Mouse (Mus musculus) retina, postnatal 7 days (tissue): ENCODE results near the gene Gm17622.

Experiments
- DNase-seq: peaks from one replicate; pipeline ENCODE4 v3.0.0-alpha.2; 2012; ENCODE audit warnings: low read depth, low spot score

Gene Gm17622

DNA sequence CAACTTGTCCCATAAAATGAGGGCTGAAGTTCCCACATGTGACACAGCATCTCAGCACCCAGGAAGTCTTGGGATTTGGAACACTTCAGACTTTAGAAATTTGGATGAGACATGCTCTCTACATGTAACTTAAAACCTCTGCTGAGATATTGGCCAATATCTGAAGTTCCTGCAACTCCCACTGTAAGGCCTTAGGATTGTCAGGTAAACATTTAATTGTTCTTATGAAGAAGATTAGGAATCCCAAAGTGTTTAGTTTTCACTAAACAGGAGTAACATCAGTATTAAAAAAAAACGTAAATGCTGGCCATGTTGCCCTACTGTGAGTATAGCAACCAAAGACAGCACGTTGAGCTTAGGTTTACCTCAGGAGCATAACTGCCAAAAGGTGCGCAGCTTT lies at the start of gene Gm17622:
Gm17622 (plus strand) TSS at position 301 of the 400 bp plus-strand sequence.
- DNase-seq: no peak

DNA sequence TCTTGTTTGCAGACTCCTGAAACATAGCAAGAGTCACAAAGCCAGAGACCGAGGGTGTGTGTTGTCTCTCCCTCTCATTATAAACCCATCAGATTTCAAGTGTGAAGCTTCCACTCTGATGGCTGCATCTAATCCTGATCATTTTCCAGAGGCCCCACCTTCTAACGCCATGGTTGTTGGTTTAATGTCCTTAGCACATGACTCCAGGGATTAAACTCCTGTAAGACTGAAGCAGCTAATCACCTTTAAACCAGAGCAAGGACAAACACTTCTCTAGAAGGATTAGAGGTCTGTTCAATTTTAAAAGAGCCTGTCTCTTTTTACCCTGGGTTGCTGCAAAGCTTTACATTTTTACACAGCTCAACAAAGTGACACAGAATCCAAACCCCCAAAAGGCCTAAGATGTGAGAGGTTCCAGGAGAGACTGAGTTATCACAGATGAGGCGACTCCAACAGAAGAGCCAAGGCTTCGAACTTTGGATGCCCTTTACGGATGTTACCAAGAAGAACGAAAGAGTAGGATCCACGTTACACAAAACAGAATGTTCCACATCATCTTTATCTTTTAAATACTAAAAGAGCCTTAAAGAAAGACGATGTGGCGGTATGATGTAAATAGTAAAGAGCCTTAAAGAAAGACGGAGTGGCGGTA lies 40.2 kb upstream of the Gm17622 start:
- DNase-seq: peak; percentile 37

DNA sequence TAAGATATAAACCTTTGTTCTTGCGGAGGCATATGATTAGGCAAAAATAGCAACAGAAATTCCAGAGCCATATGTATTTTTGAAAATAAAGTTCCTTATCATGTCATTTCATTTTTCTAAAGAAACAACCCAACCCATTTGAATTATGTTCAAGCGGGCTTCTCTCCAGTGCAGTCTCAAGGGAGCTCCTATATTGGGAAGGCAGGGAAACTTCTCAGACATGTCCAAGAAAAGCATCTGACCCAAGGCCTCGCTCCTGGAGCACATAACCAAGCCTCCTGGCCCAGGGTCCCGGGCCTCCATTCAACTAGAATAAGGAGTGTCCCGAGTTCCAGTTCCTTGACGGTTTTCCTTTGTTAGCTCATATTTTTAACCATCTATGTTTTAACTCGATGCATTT lies 39.7 kb upstream of the Gm17622 start:
- no peak for DNase-seq

DNA sequence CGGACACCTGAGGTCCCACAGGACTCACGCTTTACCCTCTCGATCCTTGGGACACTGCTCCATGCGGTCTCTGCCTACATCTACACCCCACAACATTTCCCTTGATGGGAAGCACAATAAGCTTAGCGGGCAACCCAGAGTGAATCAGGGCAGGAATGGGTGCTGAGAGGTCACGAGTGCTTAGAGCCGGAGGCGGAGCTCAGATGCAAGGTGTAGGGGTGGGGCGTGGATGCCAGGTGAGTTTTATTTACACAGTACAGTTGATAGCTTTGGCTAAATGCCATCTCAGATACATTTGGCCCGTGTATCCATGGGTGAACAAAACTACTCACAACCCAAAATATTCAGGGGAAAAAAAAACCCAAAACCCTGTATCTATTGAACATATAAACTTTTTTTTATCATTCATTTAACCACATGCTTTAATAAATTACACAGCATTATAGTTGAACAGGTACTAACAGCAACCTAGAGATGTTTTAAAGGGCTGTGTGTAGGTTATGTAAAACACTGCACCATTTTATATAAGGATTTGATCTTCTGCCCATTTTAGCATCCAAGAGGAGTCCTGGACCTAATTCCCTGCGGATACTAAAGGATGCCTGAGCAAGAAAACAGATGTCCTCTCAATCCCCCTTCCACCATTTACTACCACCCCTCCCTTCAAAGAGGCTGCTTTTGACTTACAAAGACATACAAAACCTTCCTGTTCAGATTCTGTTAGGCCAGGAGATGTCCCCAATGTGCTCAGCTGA lies 39.0 kb upstream of the Gm17622 start:
- DNase-seq: no peak

DNA sequence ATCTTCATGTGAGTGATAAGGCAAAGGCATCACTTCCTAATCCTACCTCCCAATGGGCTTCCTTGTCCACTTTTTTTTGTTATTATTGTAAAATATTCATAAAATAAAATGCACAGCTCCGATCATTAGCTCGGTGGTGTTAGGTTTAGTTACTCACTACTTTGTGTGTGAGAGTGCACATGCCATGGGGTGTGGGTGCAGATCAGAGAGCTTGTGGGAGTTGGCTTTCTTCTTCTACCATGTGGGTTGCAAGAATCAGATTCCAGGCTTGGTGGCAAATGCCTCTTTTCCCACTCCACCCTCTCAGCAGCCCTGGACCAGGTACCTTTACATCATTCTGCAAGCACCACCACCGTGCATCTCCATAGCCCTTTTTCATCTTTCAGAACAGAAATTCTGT lies 37.9 kb upstream of the Gm17622 start:
- DNase-seq: no peak

DNA sequence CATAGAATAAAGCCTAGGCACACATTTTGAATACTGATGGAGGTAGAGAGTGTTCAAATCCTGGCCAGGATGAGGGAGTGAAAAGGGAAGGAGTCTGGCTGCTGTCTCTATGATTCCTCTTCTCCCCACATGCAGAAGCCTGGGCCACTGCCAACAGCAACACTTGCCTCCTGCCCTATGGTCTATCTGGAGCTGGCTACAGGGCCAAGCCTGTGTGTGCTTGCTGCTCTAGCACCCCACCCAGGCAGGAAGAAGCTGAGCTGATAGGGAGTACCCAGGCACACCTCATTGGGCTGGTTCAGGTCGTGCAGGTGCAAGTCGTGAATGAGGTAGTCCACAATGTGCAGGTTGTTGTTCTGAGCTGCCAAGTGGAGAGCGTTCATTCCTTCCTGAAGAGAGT lies 36.2 kb upstream of the Gm17622 start:
- DNase-seq: no peak

DNA sequence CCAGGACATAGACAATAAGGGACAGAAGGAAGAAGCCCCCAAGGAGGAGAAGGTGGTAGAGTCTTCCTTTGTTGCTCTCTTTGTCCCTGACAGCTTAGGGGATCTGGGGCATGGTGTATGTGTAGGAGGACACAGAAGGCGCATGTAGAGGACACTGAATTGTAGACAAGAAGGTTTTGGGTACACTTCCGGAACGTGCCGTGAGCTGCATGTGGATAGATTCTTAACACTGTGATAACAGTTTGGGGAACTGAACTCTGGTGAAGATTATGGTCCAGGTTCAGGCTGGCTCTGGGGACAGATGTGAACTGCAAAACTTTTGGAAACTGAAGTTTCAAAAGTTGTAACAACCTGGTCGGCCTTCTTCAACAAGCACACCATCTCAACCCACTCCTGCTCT lies 33.0 kb upstream of the Gm17622 start:
- DNase-seq: no peak

DNA sequence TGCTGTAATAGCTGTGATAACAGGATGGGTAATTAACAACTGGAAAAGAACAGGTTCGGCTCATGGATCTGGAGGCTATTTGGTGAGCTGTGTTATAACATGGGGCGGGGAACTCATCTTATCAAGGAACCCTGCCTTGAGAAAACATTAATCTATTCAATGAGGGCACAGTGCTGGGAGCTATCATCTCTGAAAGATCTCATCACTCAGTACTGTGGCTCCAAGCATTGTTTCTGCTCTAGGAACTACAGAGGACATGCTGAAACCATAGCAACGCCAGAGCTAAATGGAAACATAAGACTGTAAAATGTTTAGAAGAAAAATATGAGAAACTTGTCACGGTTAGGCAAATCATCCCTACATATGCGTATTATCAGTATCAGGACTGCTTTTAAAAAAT lies 32.5 kb upstream of the Gm17622 start:
- DNase-seq: no peak

DNA sequence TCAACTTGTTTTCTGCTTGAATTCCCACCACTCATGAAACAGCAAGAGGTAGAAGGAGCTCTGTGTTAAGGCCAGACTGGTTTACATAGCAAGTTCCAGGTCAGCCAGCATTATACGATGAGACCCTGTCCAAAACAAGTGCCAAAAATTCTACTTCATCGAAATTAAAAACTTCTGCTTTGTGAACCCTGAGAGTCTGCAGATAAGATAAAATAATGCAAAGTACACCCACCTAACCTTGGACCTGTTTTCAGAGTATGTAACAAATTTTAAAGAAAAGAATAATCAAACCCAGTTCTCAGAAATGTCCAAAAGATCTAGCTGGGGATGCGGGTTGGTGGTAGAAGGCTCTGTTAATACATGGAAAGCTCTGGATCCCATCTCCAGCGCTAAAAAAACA lies 31.9 kb upstream of the Gm17622 start:
- DNase-seq: no peak

DNA sequence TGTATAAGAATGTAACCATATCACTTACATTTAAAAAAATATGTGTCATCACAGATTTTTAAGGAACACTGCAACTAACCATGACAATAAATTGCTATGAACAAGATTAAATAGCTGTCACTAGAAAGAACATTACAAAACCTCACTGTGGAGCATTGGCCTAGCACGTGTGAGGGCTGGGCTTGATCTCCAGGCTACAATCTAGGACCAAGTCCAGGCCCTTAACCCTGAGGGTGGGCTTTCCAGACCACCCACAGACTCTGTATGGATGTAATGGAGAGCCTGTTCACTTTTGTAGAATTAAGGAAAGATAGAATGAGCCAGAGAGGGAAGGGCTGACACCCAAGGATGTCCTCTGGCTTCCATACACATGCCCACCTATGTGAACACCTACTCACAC lies 27.9 kb upstream of the Gm17622 start:
- no peak for DNase-seq

DNA sequence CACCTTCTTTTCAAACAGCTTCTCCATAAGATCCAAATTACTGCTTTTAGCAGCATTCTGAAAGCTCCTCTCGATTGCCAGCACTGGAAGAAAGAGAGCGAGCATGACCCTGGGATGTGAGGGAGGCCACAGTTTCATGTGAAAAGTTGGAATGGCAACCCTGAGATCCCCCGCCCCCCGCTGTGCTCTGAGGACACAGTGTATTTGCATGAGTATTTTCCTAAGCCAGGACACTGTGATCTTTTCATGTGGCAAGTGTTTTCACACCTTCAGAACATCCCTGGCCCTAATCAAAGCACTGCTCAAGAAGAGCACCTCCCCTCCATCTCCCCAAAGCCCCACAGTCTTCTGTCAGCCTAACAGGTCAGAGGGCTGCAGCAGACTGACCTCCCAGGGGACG lies 25.2 kb upstream of the Gm17622 start:
- no peak for DNase-seq

DNA sequence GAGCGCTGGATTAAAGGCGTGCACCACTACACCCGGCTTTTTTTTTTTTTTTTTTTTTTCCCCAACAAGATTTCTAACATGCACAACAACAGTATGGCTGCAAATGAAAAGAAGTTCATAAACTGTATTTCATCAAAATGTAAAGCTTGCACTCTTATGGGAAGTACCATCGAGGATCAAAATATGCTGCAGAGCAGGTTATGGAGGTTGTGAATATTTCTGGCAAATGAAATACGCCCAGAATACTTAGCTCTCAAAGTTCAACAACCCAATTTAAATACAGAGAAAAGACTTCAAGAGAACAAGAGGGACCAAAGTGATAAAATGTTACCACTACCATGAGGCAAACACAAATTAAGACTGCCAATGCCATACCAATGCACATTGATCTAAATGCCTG lies 21.9 kb upstream of the Gm17622 start:
- no peak for DNase-seq

DNA sequence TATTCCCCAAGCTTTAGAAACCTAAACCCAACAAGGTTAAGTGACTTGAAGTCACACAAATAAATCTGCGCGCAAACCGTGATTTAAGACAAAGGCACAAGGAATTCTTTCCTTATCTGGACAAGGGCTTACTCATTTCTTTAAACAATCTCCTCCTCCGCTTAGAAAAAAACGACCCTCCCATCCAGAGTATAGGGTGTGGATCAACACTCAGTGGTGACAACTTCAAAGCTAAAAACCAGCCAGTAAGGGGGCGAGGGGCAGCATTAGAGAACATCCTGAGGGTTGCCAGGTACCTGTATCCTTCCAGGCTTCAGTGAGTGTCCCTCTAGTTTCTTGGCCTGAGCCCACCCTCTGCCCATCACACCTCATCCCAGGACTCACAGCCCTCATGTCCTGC lies 20.0 kb upstream of the Gm17622 start:
- DNase-seq: no peak

DNA sequence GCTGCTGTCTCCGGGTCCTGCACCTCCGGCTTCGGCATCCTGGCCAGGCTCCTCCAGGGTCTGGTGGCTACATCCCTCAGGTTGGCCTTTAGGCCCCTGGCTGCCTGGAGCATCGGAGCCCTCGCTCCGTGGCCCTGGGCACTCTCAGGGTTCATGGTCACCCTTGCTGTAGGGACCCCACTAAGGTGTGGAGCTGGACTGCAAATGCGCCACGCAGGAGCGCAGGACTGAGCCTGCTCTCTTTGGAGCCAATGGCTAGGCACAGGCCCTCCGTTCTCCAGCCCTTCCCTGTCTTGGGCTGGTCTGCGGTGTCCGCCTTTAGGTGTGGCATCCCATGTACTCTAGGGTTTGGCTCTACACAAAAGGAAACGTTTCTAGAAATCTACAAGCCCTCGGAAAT lies 19.6 kb upstream of the Gm17622 start, which contains the start of gene Ankdd1b:
Ankdd1b (minus strand) TSS at position 242 of the 400 bp plus-strand sequence.
- no peak for DNase-seq

DNA sequence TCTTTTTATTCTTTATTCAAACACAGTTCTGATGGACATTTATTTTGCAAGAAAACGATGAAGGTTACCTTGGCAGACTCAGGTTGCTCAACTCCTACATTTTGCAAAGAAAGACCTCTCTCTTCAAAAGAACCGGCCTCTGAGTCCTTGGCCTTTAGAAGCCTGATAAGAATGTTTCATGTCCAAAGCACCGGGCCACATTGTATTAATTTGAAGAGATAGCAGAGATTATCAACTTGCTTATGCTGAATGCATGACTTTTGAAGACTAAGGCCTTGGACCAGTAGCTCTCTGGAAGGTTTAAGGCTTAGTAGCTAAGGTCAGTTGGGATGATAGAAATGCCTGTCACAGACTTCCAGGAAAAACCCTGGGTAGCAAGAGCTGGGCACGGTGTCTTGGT lies 13.3 kb upstream of the Gm17622 start:
- no peak for DNase-seq

DNA sequence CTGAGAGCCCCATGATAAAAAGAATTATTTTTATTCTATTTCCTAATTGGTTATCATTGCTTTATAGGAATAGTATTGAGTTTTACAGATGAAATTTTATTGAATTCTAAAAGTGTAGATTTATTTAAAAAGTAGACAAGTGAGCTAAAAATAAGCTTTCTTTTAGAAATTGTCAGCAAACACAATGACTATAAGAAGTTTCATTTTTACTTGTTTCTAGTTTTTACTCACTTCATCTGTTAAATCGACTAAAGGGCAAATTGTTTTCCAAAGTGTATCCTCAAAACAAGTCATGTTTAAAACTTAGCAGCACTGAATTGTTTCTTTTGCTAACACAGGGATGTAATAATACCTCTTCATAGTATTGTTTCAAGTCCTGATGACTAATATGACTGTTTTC lies 11.5 kb upstream of the Gm17622 start:
- DNase-seq: no peak

DNA sequence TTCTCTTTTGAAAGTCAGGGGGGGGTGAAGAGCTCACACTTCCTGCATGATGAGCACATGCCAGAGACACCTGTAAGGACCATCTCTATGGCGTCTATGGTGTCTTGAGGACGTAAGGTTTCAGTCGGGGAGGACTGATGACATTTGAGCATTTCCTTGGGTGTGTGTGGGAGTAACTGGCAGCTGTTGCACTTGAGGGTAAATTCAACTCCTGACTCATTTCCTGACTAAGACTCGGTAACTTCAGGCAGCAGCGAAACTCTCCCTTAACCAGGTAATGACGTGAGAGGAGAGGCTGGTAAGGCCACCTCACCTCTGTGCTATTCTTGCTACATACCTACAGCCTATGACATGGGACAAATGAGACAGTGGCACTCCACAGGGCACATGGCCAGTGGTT lies 3.3 kb upstream of the Gm17622 start:
- no peak for DNase-seq

DNA sequence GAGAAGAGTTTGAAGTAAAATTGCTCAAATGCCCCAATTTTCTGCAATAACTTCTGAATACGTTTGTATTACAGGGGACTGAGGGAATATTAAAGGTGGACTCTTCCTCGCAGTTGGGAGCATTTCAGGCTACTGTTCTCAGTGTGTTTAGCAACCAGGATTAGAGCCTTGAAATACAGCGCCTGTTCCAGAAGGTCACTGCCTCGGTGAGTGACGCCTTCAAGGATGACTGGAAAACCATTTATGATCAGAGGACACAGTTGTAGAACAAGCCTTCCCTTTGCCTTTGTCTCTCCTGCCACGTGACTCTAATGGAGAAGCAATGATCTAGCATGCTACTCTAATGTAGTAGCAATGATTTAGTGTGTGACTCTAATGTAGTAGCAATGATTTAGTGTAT lies 2.6 kb upstream of the Gm17622 start:
- DNase-seq: no peak

DNA sequence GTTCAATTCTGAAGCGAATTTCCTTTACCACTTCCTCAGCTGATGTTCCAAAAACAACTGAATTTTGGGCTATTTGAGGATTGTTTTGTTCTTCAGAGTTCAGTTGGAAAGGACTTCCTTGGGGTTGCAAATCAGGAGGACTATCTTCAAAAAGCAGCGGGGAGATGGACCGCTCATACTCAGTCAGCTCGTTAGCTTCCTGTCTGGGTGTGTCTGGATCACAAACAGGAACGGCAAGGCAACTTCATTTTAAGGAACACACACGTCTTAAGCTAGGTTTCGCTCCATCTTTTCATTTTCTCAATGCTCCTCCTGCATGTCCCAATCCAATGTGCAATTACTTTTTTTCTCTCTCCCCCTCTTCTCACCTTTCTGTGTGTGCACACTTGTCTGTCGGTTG lies 6.1 kb downstream of the Gm17622 start:
- DNase-seq: no peak

DNA sequence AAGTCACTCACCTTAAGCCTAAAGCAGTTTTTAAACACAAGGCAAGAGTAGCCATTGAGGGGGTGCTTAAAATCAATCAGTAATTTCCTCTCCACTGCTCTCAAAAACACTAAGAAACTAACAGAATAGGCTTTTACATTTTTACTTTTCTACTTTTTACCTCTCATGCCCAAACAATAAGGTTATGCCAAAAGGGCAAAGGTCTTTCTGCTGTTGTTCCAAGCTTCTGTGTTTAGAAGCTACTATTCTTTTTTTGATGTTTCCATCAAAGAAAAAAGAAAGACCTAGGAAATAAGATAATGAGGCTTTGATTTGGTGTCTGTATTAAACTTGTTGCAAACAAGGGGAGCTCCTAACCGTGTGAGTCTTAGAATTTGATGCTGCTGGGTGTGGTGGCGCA lies 9.4 kb downstream of the Gm17622 start:
- DNase-seq: no peak

DNA sequence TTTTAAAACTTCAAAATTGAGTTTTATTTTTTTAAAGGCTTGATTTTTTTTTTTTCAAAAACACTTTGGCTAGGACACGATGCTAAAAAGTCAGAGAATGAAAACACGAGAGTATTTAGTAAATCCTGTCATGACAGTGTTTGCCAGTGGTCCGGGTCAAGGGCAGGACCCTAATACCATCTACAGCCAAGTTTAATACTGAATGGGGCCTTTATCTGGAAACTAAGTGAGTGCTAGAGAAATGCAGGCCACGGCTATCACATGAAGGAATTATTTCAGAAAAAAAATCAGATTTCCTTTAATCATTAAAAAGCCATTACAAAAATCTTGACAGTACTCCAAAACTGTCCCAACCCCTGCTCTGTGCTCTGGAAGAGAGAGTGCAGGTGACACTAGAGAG lies 15.1 kb downstream of the Gm17622 start:
- no peak for DNase-seq

DNA sequence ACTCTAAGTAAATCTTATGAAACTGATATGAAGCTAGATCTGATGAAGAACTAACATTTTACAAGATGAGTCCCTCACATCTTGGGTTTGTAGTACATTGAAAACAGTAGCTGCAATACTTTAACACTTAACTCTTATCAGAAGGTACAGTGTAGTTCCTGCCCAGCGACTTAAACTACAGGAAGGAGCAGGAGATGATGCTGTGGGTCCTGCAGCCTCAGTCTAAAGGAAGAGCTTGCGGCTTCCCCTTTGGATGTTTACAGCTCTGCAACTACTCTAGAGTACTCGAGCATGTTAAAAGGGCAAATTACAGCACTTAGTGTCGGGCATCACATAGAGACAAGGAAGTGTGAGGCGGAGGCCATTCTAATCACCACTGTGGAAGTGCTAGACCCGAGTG lies 15.8 kb downstream of the Gm17622 start:
- no peak for DNase-seq

DNA sequence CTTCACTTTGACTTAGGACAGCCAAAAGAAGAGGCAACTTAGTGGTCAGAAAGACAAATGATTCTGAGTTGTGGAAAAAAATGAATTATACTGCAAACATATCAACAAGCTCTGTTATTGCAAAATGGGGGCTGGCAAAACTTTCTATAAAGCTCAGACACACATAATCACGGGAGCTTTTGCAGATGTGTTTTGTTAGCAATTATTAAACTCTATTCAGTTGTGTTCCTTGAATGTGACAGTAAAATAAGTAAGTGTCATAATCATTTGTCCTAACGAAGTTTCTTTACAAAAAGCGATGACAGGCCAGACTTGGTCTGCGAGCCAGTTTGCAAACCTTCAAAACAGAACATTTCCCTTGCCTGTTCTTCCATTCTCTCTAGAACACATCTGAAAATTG lies 17.0 kb downstream of the Gm17622 start:
- no peak for DNase-seq

DNA sequence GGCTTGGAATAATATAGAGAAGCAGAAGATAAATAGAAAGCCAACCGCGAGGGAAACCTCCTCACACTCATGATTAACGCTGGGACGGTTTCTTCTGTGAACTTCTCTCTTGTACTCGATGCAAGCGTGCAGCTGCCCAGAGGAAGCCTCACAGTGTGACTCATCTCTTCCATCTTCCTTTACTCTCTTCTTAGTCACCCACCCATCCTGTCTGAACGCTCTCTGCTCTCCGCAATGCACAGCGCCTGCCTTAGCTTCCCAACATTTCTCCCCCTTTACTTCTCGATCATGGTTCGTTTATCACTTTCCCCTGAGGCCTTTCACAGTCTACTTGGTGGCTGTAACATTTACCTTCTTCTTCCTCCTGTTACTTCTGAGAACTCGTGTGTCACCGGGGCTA lies 20.1 kb downstream of the Gm17622 start:
- no peak for DNase-seq
